Mouse (Mus musculus): ENCODE data around the gene Ugt1a2. TPM values are rescaled to one million over a fixed set of nuclear protein-coding genes. Genes with fewer than 3 reads are reported as not detected.

Gene Ugt1a2
- polyA plus RNA-seq, 1 experiment from 2014 or later = not detected

GRCm38 (mm10) chr1:88264237-88264868 is 64.0 kb downstream of the Ugt1a2 start:
- no peaks in the 10 kb centered on the region for H3K27me3 ChIP-seq
- 92% methylated on average over 7 of the region's 7 CpGs for WGBS
- no peak overlapping the region for H3K4me2 ChIP-seq
- no peak overlapping the region for H3K4me3 ChIP-seq
- no peaks in the 10 kb centered on the region for H3K9me3 ChIP-seq
- ATAC-seq (ENCODE audit: low FRiP score) = no peak
- no peak overlapping the region for H3K27ac ChIP-seq
- peaks cover 100% of the 10 kb centered on the region for H3K36me3 ChIP-seq
- no peak overlapping the region for H3K9ac ChIP-seq
- H3K4me1 ChIP-seq (replicated peaks) = peaks cover 15% of the 10 kb centered on the region

GRCm38 (mm10) chr1:88264869-88265240 is 64.5 kb downstream of the Ugt1a2 start:
- 78% methylated on average over 4 of the region's 4 CpGs for WGBS
- Histone ChIP-seq H3K4me2 (no peak overlapping the region), H3K9me3 (no peaks in the 10 kb centered on the region), H3K4me1 (replicated peaks) (peaks cover 10% of the 10 kb centered on the region), H3K27ac (no peak overlapping the region), H3K27me3 (no peaks in the 10 kb centered on the region), H3K9ac (no peak overlapping the region), H3K4me3 (no peak overlapping the region), H3K36me3 (peaks cover 100% of the 10 kb centered on the region)
- ATAC-seq (ENCODE audit: low FRiP score) = no peak

- no peak overlapping the region for H3K4me3 ChIP-seq
- H3K9ac ChIP-seq = no peak overlapping the region
- H3K36me3 ChIP-seq = peaks cover 90% of the 10 kb centered on the region
- no peak overlapping the region for H3K4me2 ChIP-seq
- no peaks in the 10 kb centered on the region for H3K27me3 ChIP-seq
- no peaks in the 10 kb centered on the region for H3K9me3 ChIP-seq
- 91% methylated on average over 13 of the region's 13 CpGs for WGBS
- no peak overlapping the region for H3K27ac ChIP-seq
- ATAC-seq (ENCODE audit: low FRiP score) = no peak
- peaks cover 5% of the 10 kb centered on the region for H3K4me1 ChIP-seq (replicated peaks)
Observed at GRCm38 (mm10) chr1:88266123-88266522, 65.7 kb downstream of the Ugt1a2 start.

GRCm38 (mm10) chr1:88267489-88267888 is 67.1 kb downstream of the Ugt1a2 start:
- H3K9me3 ChIP-seq = no peaks in the 10 kb centered on the region
- no peak overlapping the region for H3K4me2 ChIP-seq
- H3K36me3 ChIP-seq = peaks cover 86% of the 10 kb centered on the region
- no peak overlapping the region for H3K9ac ChIP-seq
- no peak for ATAC-seq (ENCODE audit: low FRiP score)
- H3K27ac ChIP-seq = no peak overlapping the region
- H3K4me3 ChIP-seq = no peak overlapping the region
- 95% methylated on average over 6 of the region's 6 CpGs for WGBS
- H3K27me3 ChIP-seq = no peaks in the 10 kb centered on the region
- peaks cover 2% of the 10 kb centered on the region; the same call in 1 of the 2 replicates for H3K4me1 ChIP-seq (replicated peaks)

GRCm38 (mm10) chr1:88268070-88268469 is 67.7 kb downstream of the Ugt1a2 start:
- no peaks in the 10 kb centered on the region for H3K27me3 ChIP-seq
- H3K27ac ChIP-seq = no peak overlapping the region
- H3K9ac ChIP-seq = no peak overlapping the region
- H3K9me3 ChIP-seq = no peaks in the 10 kb centered on the region
- WGBS = 89% methylated on average over 6 of the region's 6 CpGs
- peaks cover 85% of the 10 kb centered on the region for H3K36me3 ChIP-seq
- no peak for ATAC-seq (ENCODE audit: low FRiP score)
- no peaks in the 10 kb centered on the region for H3K4me1 ChIP-seq (replicated peaks)
- H3K4me2 ChIP-seq = no peak overlapping the region
- H3K4me3 ChIP-seq = no peak overlapping the region

Other genes starting within 250 kb of the Ugt1a2 start
- 26.5 and 26.6 TPM in 2 replicates for gene Usp40, start 192.1 kb upstream of the Ugt1a2 start, polyA plus RNA-seq (2015; fragmentation: Nextera tagmentation; extraction: Ambion mirVana)
- not detected in 2 replicates for gene Ugt1a10, start 145.2 kb upstream of the Ugt1a2 start, polyA plus RNA-seq (2015; fragmentation: Nextera tagmentation; extraction: Ambion mirVana)
- gene Ugt1a9, start 129.8 kb upstream of the Ugt1a2 start, polyA plus RNA-seq (2015; fragmentation: Nextera tagmentation; extraction: Ambion mirVana) = not detected in 2 replicates
- not detected in 2 replicates for gene Ugt1a8, start 112.8 kb upstream of the Ugt1a2 start, polyA plus RNA-seq (2015; fragmentation: Nextera tagmentation; extraction: Ambion mirVana)
- 1.1 and 2.1 TPM in 2 replicates for gene Ugt1a7c, start 105.5 kb upstream of the Ugt1a2 start, polyA plus RNA-seq (2015; fragmentation: Nextera tagmentation; extraction: Ambion mirVana)
- 0.54 and 2.2 TPM in 2 replicates for gene Ugt1a6b, start 97.3 kb upstream of the Ugt1a2 start, polyA plus RNA-seq (2015; fragmentation: Nextera tagmentation; extraction: Ambion mirVana)
- 2.3 and 3.4 TPM in 2 replicates for gene Ugt1a6a, start 65.8 kb upstream of the Ugt1a2 start, polyA plus RNA-seq (2015; fragmentation: Nextera tagmentation; extraction: Ambion mirVana)
- not detected in 2 replicates for gene Ugt1a5, start 34.6 kb upstream of the Ugt1a2 start, polyA plus RNA-seq (2015; fragmentation: Nextera tagmentation; extraction: Ambion mirVana)
- 15.6 and 15.8 TPM in 2 replicates for gene Dnajb3, start 5.2 kb downstream of the Ugt1a2 start, polyA plus RNA-seq (2015; fragmentation: Nextera tagmentation; extraction: Ambion mirVana)
- not detected in 2 replicates for gene Ugt1a1, start 11.4 kb downstream of the Ugt1a2 start, polyA plus RNA-seq (2015; fragmentation: Nextera tagmentation; extraction: Ambion mirVana)
- 0.66 and 0.79 TPM in 2 replicates for gene Mroh2a, start 26.4 kb downstream of the Ugt1a2 start, polyA plus RNA-seq (2015; fragmentation: Nextera tagmentation; extraction: Ambion mirVana)
- 82.0 and 82.8 TPM in 2 replicates for gene Hjurp, start 77.0 kb downstream of the Ugt1a2 start, polyA plus RNA-seq (2015; fragmentation: Nextera tagmentation; extraction: Ambion mirVana)
- 0.04 TPM in 1 of 2 replicates, not detected in the other for gene Trpm8, start 77.1 kb downstream of the Ugt1a2 start, polyA plus RNA-seq (2015; fragmentation: Nextera tagmentation; extraction: Ambion mirVana)
- 0.39 TPM in 1 of 2 replicates, not detected in the other for gene Spp2, start 206.4 kb downstream of the Ugt1a2 start, polyA plus RNA-seq (2015; fragmentation: Nextera tagmentation; extraction: Ambion mirVana)